Mouse (Mus musculus) heart, embryonic 13.5 days (tissue): ENCODE measurements around the gene Loxl4. TPM values are rescaled to one million over a fixed set of nuclear protein-coding genes. Genes with fewer than 3 reads are reported as not detected.

ENCODE experiments used
- ATAC-seq: fragments of 200-750 bp; cut with Nextera tagmentation; 2 replicates; pipeline ENCODE4 v1.8.0; 2017; ENCODE audit warnings: moderate TSS enrichment; ENCODE audit not compliant: insufficient number of reproducible peaks, low FRiP score, low TSS enrichment; ENCODE audit errors: extremely low read depth
- H3K27ac ChIP-seq: fragments of 300-500 bp; sonication (generic); replicated peaks from 2 replicates; pipeline ENCODE4 v1.5.1; 2015; ENCODE audit warnings: moderate library complexity, mild to moderate bottlenecking, inconsistent platforms
- H3K27me3 ChIP-seq: fragments of 300-500 bp; sonication (generic); replicated peaks from 2 replicates; pipeline ENCODE4 v1.6.1; 2015; ENCODE audit warnings: mild to moderate bottlenecking, inconsistent platforms
- H3K36me3 ChIP-seq: fragments of 300-500 bp; sonication (generic); 2 replicates; pipeline ENCODE4 v1.6.1; 2015; ENCODE audit warnings: mild to moderate bottlenecking, inconsistent platforms
- H3K4me1 ChIP-seq: fragments of 300-500 bp; sonication (generic); 2 replicates; pipeline ENCODE4 v1.6.1; 2015; ENCODE audit warnings: inconsistent platforms
- H3K4me2 ChIP-seq: fragments of 300-500 bp; sonication (generic); 2 replicates; pipeline ENCODE4 v1.6.1; 2015; ENCODE audit warnings: inconsistent platforms, mild to moderate bottlenecking, moderate library complexity
- H3K4me3 ChIP-seq: fragments of 300-500 bp; sonication (generic); 2 replicates; pipeline ENCODE4 v1.5.1; 2015; ENCODE audit warnings: moderate library complexity, mild to moderate bottlenecking, inconsistent platforms
- H3K9ac ChIP-seq: fragments of 300-500 bp; sonication (generic); 2 replicates; pipeline ENCODE4 v1.6.1; 2015; ENCODE audit warnings: inconsistent platforms, mild to moderate bottlenecking, moderate library complexity
- H3K9me3 ChIP-seq: fragments of 300-500 bp; sonication (generic); 2 replicates; pipeline ENCODE4 v1.6.1; 2016; ENCODE audit warnings: inconsistent platforms
- WGBS: fragments of 180-500 bp; shearing (Covaris S2); methylation state at CpG from one replicate; pipeline ENCODE4 v1.1.7; 2015; ENCODE audit warnings: mixed read lengths; 5-methylcytosine and 5-hydroxymethylcytosine counted together
- polyA plus RNA-seq: library from polyadenylated mRNA; unstranded; fragments of >200 nt; fragmentation: Nextera tagmentation; extraction: Ambion mirVana; gene quantifications from 2 replicates; pipeline ENCODE4 v1.2.1, GENCODE M21; 2015

The Loxl4 gene
- polyA plus RNA-seq, 1 experiment from 2014 or later, result 0.12 TPM

DNA sequence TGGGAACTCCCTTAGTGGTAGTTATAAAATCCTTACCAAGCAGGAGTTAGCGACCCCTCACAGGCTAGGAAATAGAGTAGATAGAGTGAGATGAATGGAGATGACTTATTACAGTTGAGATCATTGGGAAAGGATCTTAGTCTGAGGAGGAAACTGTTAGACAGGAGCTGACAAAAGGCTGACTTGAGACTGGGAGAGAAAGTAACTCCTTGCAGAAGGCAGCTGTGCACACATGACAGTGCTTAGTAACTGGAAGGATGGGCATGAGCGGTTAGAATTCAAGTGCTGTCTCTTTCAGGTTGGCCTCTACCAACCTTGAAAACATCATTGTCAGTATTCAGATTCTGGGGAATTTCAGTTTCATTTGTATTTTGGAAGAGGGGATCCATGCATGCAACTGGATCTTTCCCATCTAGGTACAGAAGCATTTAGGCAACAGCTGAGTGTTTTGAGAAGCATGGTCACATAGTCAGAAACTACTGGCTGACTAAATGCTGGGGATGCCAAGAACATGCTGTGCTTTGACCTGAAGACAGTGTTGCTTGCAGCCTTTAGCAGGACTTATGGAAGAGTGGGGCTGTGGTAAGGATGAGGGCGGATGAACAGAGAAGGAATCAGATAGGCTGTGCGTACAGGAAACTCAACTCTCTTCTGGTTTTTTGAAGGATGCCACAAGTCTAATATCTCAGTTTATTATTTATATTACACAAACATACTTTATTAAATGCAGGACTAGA is 46.2 kb downstream of the Loxl4 start:
- no peak for ATAC-seq
- Histone ChIP-seq H3K9me3 (no peaks in the 10 kb centered on the region), H3K4me2 (no peak overlapping the region), H3K4me3 (no peak overlapping the region), H3K9ac (no peak overlapping the region), H3K27me3 (no peaks in the 10 kb centered on the region), H3K4me1 (peaks cover 4% of the 10 kb centered on the region; the same call in 1 of the 2 replicates), H3K27ac (no peak overlapping the region), H3K36me3 (peaks cover 29% of the 10 kb centered on the region)
- WGBS, result 87% methylated on average over 4 of the region's 4 CpGs

DNA sequence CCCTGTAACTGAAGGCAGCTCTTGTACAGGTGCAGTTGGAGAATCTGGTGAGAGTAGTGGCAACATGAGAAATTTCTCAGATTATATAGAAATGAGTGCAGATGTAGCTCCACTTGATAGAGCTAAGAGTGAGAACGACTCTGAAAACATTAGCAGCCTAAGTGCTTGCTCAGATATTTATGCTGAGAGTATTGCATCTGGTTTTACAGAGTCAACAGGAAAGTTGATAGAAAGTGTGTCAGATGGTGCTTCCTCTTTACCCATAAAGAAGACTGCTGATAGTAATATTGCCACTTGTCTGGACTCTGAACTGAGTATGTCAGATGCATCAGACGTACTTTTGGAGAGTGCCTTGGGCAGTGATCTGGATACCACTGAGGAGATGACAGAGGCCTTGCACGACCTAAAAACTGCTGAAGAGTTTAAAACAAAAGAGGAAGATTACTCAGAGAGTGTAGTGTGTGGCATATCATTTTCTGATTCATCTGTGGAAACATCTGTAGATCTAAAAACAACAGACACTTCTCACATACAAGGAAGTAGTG is 48.8 kb downstream of the Loxl4 start:
- no peak for ATAC-seq
- Histone ChIP-seq H3K27ac (no peak overlapping the region), H3K36me3 (peaks cover 29% of the 10 kb centered on the region), H3K4me3 (no peak overlapping the region), H3K4me1 (peaks cover 4% of the 10 kb centered on the region; the same call in 1 of the 2 replicates), H3K9ac (no peak overlapping the region), H3K9me3 (no peaks in the 10 kb centered on the region), H3K27me3 (no peaks in the 10 kb centered on the region), H3K4me2 (no peak overlapping the region)
- 75% methylated on average over 3 of the region's 3 CpGs for WGBS

DNA sequence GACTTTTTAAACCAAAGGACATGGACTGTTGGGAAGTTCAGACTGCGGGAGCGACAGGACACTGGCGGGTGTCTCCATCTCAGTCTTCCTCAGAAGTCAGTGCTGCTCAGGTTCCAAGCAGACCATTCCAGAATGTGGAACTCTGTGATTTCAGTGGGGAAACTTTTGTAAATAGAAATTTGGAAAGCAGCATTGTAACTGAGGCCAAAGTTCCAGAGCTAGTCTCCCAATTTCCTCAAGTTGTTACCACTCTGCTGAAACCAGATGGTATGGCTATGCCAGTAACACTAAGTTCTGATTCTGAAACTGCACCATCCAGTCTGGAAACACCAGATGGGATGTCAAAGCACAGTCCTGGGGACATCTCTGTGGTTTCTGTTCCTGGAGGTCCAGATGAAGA is 49.6 kb downstream of the Loxl4 start:
- Histone ChIP-seq H3K9me3 (no peaks in the 10 kb centered on the region), H3K4me2 (no peak overlapping the region), H3K9ac (no peak overlapping the region), H3K27ac (no peak overlapping the region), H3K4me3 (no peak overlapping the region), H3K36me3 (peaks cover 29% of the 10 kb centered on the region), H3K4me1 (peaks cover 4% of the 10 kb centered on the region; the same call in 1 of the 2 replicates), H3K27me3 (no peaks in the 10 kb centered on the region)
- WGBS, result 92% methylated on average over 3 of the region's 3 CpGs
- no peak for ATAC-seq

DNA sequence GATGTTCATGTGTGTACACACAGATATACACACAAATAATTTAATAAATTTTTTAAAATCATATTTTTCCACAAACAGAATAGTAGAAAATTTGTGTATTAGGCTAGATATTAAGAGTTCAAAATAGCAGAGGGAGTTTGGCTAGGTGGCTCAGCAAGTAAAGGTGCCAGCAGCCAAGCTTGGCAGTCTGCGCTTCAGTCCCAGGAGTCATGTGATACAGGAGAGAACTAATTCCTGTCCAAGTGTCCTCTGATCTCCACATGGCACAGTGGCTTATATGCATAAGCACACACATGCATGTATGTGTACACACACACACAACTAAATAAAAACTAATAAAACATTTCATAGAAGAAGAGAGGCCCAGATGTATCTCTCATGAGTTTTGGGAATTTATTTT is 50.6 kb downstream of the Loxl4 start:
- H3K4me2 ChIP-seq, result no peak overlapping the region
- H3K9ac ChIP-seq, result no peak overlapping the region
- no peak overlapping the region for H3K27ac ChIP-seq
- ATAC-seq, result no peak
- 84% methylated on average over 1 of the region's 1 CpGs for WGBS
- peaks cover 24% of the 10 kb centered on the region for H3K36me3 ChIP-seq
- no peaks in the 10 kb centered on the region for H3K9me3 ChIP-seq
- H3K27me3 ChIP-seq, result no peaks in the 10 kb centered on the region
- H3K4me1 ChIP-seq, result peaks cover 4% of the 10 kb centered on the region; the same call in 1 of the 2 replicates
- H3K4me3 ChIP-seq, result no peak overlapping the region

DNA sequence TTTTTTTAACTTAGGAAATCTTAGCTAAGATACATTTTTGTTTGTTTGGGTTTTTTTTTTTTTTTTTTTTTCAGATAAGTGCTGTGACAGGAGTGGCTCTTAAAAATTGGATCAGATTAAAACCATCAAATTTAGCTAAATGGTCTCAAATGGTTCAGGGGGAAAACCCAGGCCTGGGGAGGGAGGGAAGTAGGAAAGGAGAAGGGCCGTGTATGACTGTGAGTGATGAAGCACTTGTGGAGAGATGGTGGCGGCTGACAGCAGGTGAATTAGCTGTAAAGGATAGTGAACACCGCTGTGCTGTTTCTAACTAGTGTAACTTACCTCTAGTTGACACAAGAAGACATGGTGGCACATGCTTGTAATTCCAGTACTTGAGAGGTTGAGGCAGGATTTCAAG is 53.9 kb downstream of the Loxl4 start:
- Histone ChIP-seq H3K4me3 (no peak overlapping the region), H3K4me1 (no peaks in the 10 kb centered on the region), H3K36me3 (peaks cover 13% of the 10 kb centered on the region), H3K9ac (no peak overlapping the region), H3K27ac (no peak overlapping the region), H3K27me3 (no peaks in the 10 kb centered on the region), H3K9me3 (no peaks in the 10 kb centered on the region), H3K4me2 (no peak overlapping the region)
- 79% methylated on average over 3 of the region's 3 CpGs for WGBS
- no peak for ATAC-seq

Other genes starting within 250 kb of the Loxl4 start
- 0.36 and 0.75 TPM in 2 replicates for gene Crtac1, start 181.0 kb downstream of the Loxl4 start, polyA plus RNA-seq
- gene R3hcc1l, start 94.1 kb downstream of the Loxl4 start, polyA plus RNA-seq, result 9.5 and 10.9 TPM in 2 replicates
- gene Pyroxd2, start 140.0 kb upstream of the Loxl4 start, polyA plus RNA-seq, result 4.2 and 4.8 TPM in 2 replicates
- 6.0 and 7.0 TPM in 2 replicates for gene Hps1, start 167.2 kb upstream of the Loxl4 start, polyA plus RNA-seq